Mouse (Mus musculus): ENCODE results near the gene Efcab6. TPM values are rescaled to one million over a fixed set of nuclear protein-coding genes. Genes with fewer than 3 reads are reported as not detected.

The Efcab6 gene
- polyA plus RNA-seq, 1 experiment from 2014 or later = not detected

DNA sequence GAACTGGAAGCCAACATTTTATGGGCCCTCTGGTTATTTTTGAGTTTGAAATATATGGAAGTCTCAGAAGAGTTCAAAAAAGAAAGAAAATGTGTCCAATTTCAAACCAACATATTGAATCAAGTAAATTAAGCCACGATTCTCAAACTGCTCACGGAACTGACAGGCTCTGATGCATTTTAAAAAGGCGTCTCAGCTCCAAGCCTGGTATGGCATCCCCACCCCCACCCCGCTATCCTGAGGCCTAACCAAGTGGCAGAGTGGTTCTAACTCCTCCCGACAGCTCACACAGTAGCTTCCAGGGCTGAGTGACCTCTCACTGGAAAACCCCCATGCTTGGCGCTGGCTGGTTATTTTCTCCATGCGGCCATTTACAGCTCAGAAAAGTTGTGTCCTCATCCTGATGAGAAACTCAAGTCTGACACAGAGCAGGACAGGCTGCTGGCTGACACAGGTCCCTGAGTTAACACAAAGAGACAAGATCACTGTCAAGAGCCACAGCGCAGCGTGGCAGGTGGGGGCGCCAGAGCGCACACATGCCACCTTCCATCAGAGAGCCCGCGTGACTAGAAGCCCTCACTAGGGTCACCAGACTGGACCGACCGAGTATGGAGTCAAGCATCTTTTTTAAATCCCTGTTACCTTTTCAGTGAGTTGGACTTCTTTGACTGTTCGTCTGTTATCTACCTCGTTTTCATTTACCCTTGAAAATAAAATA is 55.7 kb downstream of the Efcab6 start:
- Histone ChIP-seq H3K4me1 (replicated peaks; ENCODE audit: control insufficient read depth, insufficient read depth, low read length) (no peaks in the 10 kb centered on the region), H3K4me2 (replicated peaks; ENCODE audit: low read depth) (no peak overlapping the region), H3K4me3 (ENCODE audit: low read depth, low read length) (no peak overlapping the region), H3K27me3 (replicated peaks; ENCODE audit: control insufficient read depth, insufficient read depth, low read length) (no peaks in the 10 kb centered on the region), H3K9me3 (ENCODE audit: control insufficient read depth) (no peaks in the 10 kb centered on the region), H3K9ac (ENCODE audit: low read depth, low read length) (no peak overlapping the region), H3K36me3 (ENCODE audit: control insufficient read depth, insufficient read depth) (no peaks in the 10 kb centered on the region), H3K27ac (ENCODE audit: low read depth, low read length) (no peak overlapping the region)
- no peak for TF ChIP-seq CTCF (IDR thresholded peaks at IDR 0.05; ENCODE audit: low read depth)
- ATAC-seq = no peak
- WGBS = 53% methylated on average over 17 of the region's 17 CpGs

GRCm38 (mm10) chr15:84004306-84004705 is 60.9 kb downstream of the Efcab6 start:
- ATAC-seq = no peak
- H3K36me3 ChIP-seq (ENCODE audit: control insufficient read depth, insufficient read depth) = no peaks in the 10 kb centered on the region
- no peaks in the 10 kb centered on the region for H3K27me3 ChIP-seq (replicated peaks; ENCODE audit: control insufficient read depth, insufficient read depth, low read length)
- H3K4me2 ChIP-seq (replicated peaks; ENCODE audit: low read depth) = no peak overlapping the region
- H3K9me3 ChIP-seq (ENCODE audit: control insufficient read depth) = no peaks in the 10 kb centered on the region
- no peak for TF ChIP-seq CTCF (IDR thresholded peaks at IDR 0.05; ENCODE audit: low read depth)
- H3K4me3 ChIP-seq (ENCODE audit: low read depth, low read length) = no peak overlapping the region
- H3K9ac ChIP-seq (ENCODE audit: low read depth, low read length) = no peak overlapping the region
- no peak overlapping the region for H3K27ac ChIP-seq (ENCODE audit: low read depth, low read length)
- WGBS = 89% methylated on average over 14 of the region's 14 CpGs
- H3K4me1 ChIP-seq (replicated peaks; ENCODE audit: control insufficient read depth, insufficient read depth, low read length) = no peaks in the 10 kb centered on the region

DNA sequence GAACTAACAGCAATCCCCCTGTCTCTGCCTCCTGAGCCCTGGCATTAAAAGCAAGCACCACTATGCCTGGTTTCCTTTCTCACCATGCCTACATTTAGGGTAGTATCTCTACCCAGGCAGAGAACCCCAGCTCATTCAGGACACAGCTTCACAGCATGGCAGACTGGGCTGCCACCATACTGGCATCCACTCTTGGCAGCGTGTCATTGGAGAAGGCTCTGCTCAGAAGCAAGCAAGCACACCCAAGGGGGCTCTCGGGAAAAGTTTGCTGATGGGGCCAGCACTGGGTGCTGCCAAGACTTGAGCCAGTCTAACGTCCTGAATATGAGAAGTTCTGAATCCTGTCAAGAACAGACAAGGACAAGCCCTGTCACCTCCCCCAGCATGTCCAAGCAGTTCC is 66.1 kb downstream of the Efcab6 start:
- Histone ChIP-seq H3K36me3 (ENCODE audit: control insufficient read depth, insufficient read depth) (no peaks in the 10 kb centered on the region), H3K4me2 (replicated peaks; ENCODE audit: low read depth) (no peak overlapping the region), H3K4me1 (replicated peaks; ENCODE audit: control insufficient read depth, insufficient read depth, low read length) (no peaks in the 10 kb centered on the region), H3K27ac (ENCODE audit: low read depth, low read length) (no peak overlapping the region), H3K4me3 (ENCODE audit: low read depth, low read length) (no peak overlapping the region), H3K27me3 (replicated peaks; ENCODE audit: control insufficient read depth, insufficient read depth, low read length) (no peaks in the 10 kb centered on the region), H3K9me3 (ENCODE audit: control insufficient read depth) (no peaks in the 10 kb centered on the region), H3K9ac (ENCODE audit: low read depth, low read length) (no peak overlapping the region)
- ATAC-seq = no peak
- WGBS = 71% methylated on average over 3 of the region's 3 CpGs
- no peak for TF ChIP-seq CTCF (IDR thresholded peaks at IDR 0.05; ENCODE audit: low read depth)

DNA sequence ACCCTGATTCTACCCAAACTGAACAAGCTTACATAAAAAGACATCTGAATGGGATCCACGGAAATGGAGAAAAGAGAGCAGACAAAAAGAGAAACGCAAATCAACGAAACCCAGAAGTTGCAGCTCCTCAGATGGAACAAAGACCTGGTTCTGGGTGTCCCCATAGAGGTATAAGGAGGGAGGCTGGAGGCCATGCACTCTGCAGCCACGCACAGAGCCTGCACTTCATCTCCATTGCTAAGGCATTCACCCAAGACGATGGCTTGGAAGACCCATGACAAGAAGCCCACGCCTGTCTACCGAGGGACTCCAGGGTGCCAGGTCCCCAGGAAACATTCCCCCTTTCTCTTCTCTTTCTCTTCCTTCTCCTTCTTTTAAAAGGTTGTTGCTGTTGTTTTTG is 66.6 kb downstream of the Efcab6 start:
- Histone ChIP-seq H3K27me3 (replicated peaks; ENCODE audit: control insufficient read depth, insufficient read depth, low read length) (no peaks in the 10 kb centered on the region), H3K4me3 (ENCODE audit: low read depth, low read length) (no peak overlapping the region), H3K4me1 (replicated peaks; ENCODE audit: control insufficient read depth, insufficient read depth, low read length) (no peaks in the 10 kb centered on the region), H3K9ac (ENCODE audit: low read depth, low read length) (no peak overlapping the region), H3K27ac (ENCODE audit: low read depth, low read length) (no peak overlapping the region), H3K36me3 (ENCODE audit: control insufficient read depth, insufficient read depth) (no peaks in the 10 kb centered on the region), H3K4me2 (replicated peaks; ENCODE audit: low read depth) (no peak overlapping the region), H3K9me3 (ENCODE audit: control insufficient read depth) (no peaks in the 10 kb centered on the region)
- 51% methylated on average over 7 of the region's 7 CpGs for WGBS
- ATAC-seq = no peak
- TF ChIP-seq CTCF (IDR thresholded peaks at IDR 0.05; ENCODE audit: low read depth) = no peak

DNA sequence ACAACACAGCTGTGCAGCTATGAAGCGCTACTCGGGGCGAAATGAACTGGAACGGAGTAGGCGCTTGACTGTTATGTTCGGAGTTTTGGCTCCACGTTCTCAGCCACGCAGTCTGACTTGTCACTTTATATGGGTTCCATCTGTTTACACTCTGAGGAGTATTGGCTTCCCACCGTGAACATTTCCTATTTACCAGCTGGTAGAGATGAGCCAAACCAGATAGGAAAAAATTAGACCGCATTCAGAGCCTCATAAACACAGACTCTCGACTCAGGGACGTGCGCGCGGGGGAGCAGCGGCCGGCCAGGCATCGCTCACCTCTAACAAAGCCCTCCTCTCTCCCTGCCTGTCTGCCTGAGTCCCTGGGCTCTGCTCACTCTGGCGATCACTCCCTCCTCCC is 67.1 kb downstream of the Efcab6 start:
- H3K27ac ChIP-seq (ENCODE audit: low read depth, low read length) = no peak overlapping the region
- H3K4me2 ChIP-seq (replicated peaks; ENCODE audit: low read depth) = no peak overlapping the region
- no peak overlapping the region for H3K4me3 ChIP-seq (ENCODE audit: low read depth, low read length)
- no peaks in the 10 kb centered on the region for H3K36me3 ChIP-seq (ENCODE audit: control insufficient read depth, insufficient read depth)
- 19% methylated on average over 18 of the region's 19 CpGs for WGBS
- no peak overlapping the region for H3K9ac ChIP-seq (ENCODE audit: low read depth, low read length)
- no peaks in the 10 kb centered on the region for H3K27me3 ChIP-seq (replicated peaks; ENCODE audit: control insufficient read depth, insufficient read depth, low read length)
- H3K4me1 ChIP-seq (replicated peaks; ENCODE audit: control insufficient read depth, insufficient read depth, low read length) = no peaks in the 10 kb centered on the region
- H3K9me3 ChIP-seq (ENCODE audit: control insufficient read depth) = no peaks in the 10 kb centered on the region
- no peak for TF ChIP-seq CTCF (IDR thresholded peaks at IDR 0.05; ENCODE audit: low read depth)
- no peak for ATAC-seq

GRCm38 (mm10) chr15:83997550-83997949 is 67.6 kb downstream of the Efcab6 start:
- no peaks in the 10 kb centered on the region for H3K9me3 ChIP-seq (ENCODE audit: control insufficient read depth)
- H3K4me2 ChIP-seq (replicated peaks; ENCODE audit: low read depth) = no peak overlapping the region
- 23% methylated on average over 4 of the region's 4 CpGs for WGBS
- H3K9ac ChIP-seq (ENCODE audit: low read depth, low read length) = no peak overlapping the region
- ATAC-seq = no peak
- H3K27ac ChIP-seq (ENCODE audit: low read depth, low read length) = no peak overlapping the region
- no peak overlapping the region for H3K4me3 ChIP-seq (ENCODE audit: low read depth, low read length)
- H3K36me3 ChIP-seq (ENCODE audit: control insufficient read depth, insufficient read depth) = no peaks in the 10 kb centered on the region
- peak; percentile 34; the same call in 1 of the 2 replicates for TF ChIP-seq CTCF (IDR thresholded peaks at IDR 0.05; ENCODE audit: low read depth)
- H3K27me3 ChIP-seq (replicated peaks; ENCODE audit: control insufficient read depth, insufficient read depth, low read length) = no peaks in the 10 kb centered on the region
- H3K4me1 ChIP-seq (replicated peaks; ENCODE audit: control insufficient read depth, insufficient read depth, low read length) = no peaks in the 10 kb centered on the region

Measured in intestine, postnatal 0 days (tissue).